Mouse (Mus musculus): Measurements from ENCODE around the gene Polg2. TPM values are rescaled to one million over a fixed set of nuclear protein-coding genes. Genes with fewer than 3 reads are reported as not detected.
"Not testable (repeated sequence)": the region's sequence is repeated elsewhere in the genome, so short reads cannot be mapped to it uniquely, and the experiment has no call there.

Polg2 gene
- polyA plus RNA-seq, 1 experiment from 2014 or later = 9.0 TPM

DNA sequence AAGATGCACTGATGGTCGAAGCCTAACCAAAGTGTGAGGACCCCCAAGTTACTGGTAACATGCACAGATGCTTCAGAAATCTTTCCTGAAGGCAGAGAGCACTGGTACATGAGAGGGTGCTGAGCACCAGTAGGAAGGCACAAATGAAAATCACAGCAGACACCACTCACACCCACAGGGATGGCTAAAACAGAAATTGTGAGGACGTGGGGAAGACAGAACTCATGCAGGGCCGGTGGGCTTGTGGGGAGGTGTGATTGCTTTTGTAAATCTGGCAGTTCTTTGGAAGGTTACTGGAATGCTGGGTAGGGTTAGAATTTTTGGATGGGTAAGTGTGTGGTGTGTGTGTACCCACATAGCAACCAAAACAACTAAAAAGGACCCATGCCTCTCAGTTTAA is 37.8 kb upstream of the Polg2 start:
- 91% methylated on average over 3 of the region's 3 CpGs for WGBS
- Histone ChIP-seq H3K27ac (ENCODE audit: low read length) (no peak overlapping the region), H3K36me3 (ENCODE audit: insufficient read depth, low read length) (peaks cover 13% of the 10 kb centered on the region; the same call in 1 of the 2 replicates), H3K4me2 (replicated peaks; ENCODE audit: low read depth, low read length) (no peak overlapping the region), H3K9ac (replicated peaks; ENCODE audit: low read depth) (no peak overlapping the region), H3K9me3 (ENCODE audit: low read length) (no peaks in the 10 kb centered on the region), H3K4me3 (ENCODE audit: low read depth, low read length) (no peak overlapping the region), H3K4me1 (ENCODE audit: insufficient read depth, low read depth, low read length) (no peaks in the 10 kb centered on the region), H3K27me3 (replicated peaks; ENCODE audit: insufficient read depth, low read length) (no peaks in the 10 kb centered on the region)
- ATAC-seq = no peak
- TF ChIP-seq CTCF (IDR thresholded peaks at IDR 0.05) (no peak), EP300 (IDR thresholded peaks at IDR 0.05) (no peak)
- no peak for DNase-seq (ENCODE audit: low spot score)

DNA sequence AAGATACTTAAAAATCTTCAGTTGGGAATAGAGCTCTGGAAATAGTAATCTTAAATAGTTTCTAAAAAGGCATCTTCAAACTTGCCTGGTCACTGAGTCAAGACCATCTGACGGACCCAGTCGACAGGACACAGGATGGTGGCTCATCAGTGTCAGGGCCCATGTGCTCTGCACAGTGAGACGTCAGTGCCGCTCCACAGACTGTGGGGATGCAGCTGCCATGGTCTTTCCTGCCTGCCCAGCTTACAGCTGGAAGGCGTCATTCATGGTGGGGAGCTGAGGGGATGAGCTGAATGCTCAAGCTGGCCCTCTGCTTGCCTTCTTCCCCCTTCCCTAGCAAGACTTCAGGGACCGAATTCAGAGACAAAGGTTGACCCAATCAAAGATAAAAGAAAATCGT is 37.0 kb upstream of the Polg2 start:
- Histone ChIP-seq H3K9me3 (ENCODE audit: low read length) (no peaks in the 10 kb centered on the region), H3K4me1 (ENCODE audit: insufficient read depth, low read depth, low read length) (no peaks in the 10 kb centered on the region), H3K9ac (replicated peaks; ENCODE audit: low read depth) (no peak overlapping the region), H3K4me3 (ENCODE audit: low read depth, low read length) (no peak overlapping the region), H3K36me3 (ENCODE audit: insufficient read depth, low read length) (peaks cover 13% of the 10 kb centered on the region; the same call in 1 of the 2 replicates), H3K27me3 (replicated peaks; ENCODE audit: insufficient read depth, low read length) (no peaks in the 10 kb centered on the region), H3K4me2 (replicated peaks; ENCODE audit: low read depth, low read length) (no peak overlapping the region), H3K27ac (ENCODE audit: low read length) (no peak overlapping the region)
- ATAC-seq (no peak), DNase-seq (ENCODE audit: low spot score) (no peak)
- no peak for TF ChIP-seq EP300 (IDR thresholded peaks at IDR 0.05)
- TF ChIP-seq CTCF (IDR thresholded peaks at IDR 0.05) = no peak
- 75% methylated on average over 7 of the region's 7 CpGs for WGBS

DNA sequence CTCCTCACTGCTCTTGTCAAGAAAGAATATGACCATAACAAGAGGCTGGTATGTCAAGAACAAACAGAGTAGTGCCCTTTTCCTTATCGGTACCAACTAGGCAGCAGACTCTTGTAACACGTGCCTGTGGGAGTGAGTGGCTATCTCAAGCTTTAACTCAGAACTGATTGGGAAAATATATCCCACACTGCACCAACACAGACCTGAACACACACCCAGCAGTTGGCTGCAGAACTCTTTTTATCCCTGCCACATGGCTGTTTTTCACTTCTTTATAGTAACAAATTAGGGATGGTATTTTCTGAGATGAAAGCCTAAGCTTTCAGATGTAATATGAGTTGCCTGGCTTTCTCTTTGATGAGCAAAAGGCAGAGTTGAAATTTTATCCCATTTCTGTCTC is 36.4 kb upstream of the Polg2 start:
- 43% methylated on average over 2 of the region's 2 CpGs for WGBS
- DNase-seq (ENCODE audit: low spot score) = no peak
- TF ChIP-seq CTCF (IDR thresholded peaks at IDR 0.05) (no peak), EP300 (IDR thresholded peaks at IDR 0.05) (no peak)
- Histone ChIP-seq H3K4me2 (replicated peaks; ENCODE audit: low read depth, low read length) (no peak overlapping the region), H3K36me3 (ENCODE audit: insufficient read depth, low read length) (peaks cover 13% of the 10 kb centered on the region; the same call in 1 of the 2 replicates), H3K9ac (replicated peaks; ENCODE audit: low read depth) (no peak overlapping the region), H3K4me1 (ENCODE audit: insufficient read depth, low read depth, low read length) (no peaks in the 10 kb centered on the region), H3K4me3 (ENCODE audit: low read depth, low read length) (no peak overlapping the region), H3K27me3 (replicated peaks; ENCODE audit: insufficient read depth, low read length) (no peaks in the 10 kb centered on the region), H3K27ac (ENCODE audit: low read length) (no peak overlapping the region), H3K9me3 (ENCODE audit: low read length) (no peaks in the 10 kb centered on the region)
- no peak for ATAC-seq

DNA sequence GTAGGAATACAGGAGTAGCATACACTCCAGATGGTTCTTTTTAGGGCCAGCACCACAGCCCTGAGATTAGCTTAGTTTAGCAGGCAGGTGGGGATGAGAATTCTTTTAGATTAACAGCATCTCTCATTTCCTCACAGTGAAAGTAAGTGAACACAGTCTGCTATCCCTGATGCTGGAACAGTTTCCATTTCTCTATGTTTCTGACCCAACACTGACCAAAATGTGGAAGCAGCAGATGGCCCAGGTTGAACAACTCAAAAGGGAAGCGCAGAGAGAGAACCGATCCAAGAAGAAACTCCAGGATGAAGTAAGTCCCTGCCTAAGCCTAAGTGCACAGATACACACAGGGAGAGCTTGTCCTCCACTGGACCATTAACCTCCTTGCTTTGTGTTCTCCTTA is 36.0 kb upstream of the Polg2 start:
- Histone ChIP-seq H3K27me3 (replicated peaks; ENCODE audit: insufficient read depth, low read length) (no peaks in the 10 kb centered on the region), H3K4me1 (ENCODE audit: insufficient read depth, low read depth, low read length) (no peaks in the 10 kb centered on the region), H3K36me3 (ENCODE audit: insufficient read depth, low read length) (peaks cover 15% of the 10 kb centered on the region; the same call in 1 of the 2 replicates), H3K27ac (ENCODE audit: low read length) (no peak overlapping the region), H3K4me3 (ENCODE audit: low read depth, low read length) (no peak overlapping the region), H3K9me3 (ENCODE audit: low read length) (no peaks in the 10 kb centered on the region), H3K4me2 (replicated peaks; ENCODE audit: low read depth, low read length) (no peak overlapping the region), H3K9ac (replicated peaks; ENCODE audit: low read depth) (no peak overlapping the region)
- DNase-seq (ENCODE audit: low spot score) (no peak), ATAC-seq (no peak)
- 87% methylated on average over 2 of the region's 2 CpGs for WGBS
- no peak for TF ChIP-seq CTCF (IDR thresholded peaks at IDR 0.05)
- no peak for TF ChIP-seq EP300 (IDR thresholded peaks at IDR 0.05)

GRCm38 (mm10) chr11:106814601-106815320 is 35.4 kb upstream of the Polg2 start:
- H3K4me1 ChIP-seq (ENCODE audit: insufficient read depth, low read depth, low read length) = no peaks in the 10 kb centered on the region
- TF ChIP-seq EP300 (IDR thresholded peaks at IDR 0.05) (no peak), CTCF (IDR thresholded peaks at IDR 0.05) (no peak)

DNA sequence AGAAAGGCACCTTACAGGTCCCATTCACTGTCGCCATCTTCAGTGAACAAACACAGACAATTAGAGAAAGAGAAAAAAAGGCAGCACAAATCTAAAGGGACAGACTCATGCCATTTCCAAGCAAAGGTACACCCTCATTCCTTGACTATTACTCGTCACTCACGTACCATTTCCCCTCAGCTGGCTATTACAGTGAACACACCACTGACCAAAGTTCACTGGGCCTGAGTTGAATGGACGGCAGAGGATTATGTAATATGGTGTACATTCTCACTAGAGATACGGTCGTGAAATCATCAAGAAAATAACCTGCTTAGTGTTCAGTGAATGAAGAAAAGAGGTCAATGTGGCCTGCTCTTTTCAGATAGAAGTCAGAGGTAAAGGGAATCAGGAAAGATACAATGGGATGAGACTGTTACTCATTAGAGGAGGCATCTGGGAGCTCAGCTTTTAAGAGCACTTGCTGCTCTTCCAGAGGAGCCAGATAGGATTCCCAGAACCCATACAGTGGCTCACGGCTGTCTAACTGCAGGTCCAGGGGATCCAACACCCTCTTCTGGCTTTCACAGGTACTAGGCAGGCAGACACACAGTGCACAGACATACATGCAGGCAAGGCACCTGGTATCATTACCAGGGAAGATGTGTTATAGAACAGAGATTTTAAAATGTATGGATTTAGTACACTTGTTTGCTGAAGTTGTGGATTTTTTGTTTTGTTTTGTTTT is 33.2 kb upstream of the Polg2 start:
- no peak for DNase-seq (ENCODE audit: low spot score)
- no peak overlapping the region for H3K4me3 ChIP-seq (ENCODE audit: low read depth, low read length)
- no peak for ATAC-seq
- no peak overlapping the region for H3K4me2 ChIP-seq (replicated peaks; ENCODE audit: low read depth, low read length)
- 86% methylated on average over 7 of the region's 7 CpGs for WGBS
- H3K27me3 ChIP-seq (replicated peaks; ENCODE audit: insufficient read depth, low read length) = no peaks in the 10 kb centered on the region
- TF ChIP-seq CTCF (IDR thresholded peaks at IDR 0.05) (no peak), EP300 (IDR thresholded peaks at IDR 0.05) (no peak)
- no peaks in the 10 kb centered on the region for H3K4me1 ChIP-seq (ENCODE audit: insufficient read depth, low read depth, low read length)
- peaks cover 10% of the 10 kb centered on the region for H3K36me3 ChIP-seq (ENCODE audit: insufficient read depth, low read length)
- no peak overlapping the region for H3K27ac ChIP-seq (ENCODE audit: low read length)
- H3K9me3 ChIP-seq (ENCODE audit: low read length) = no peaks in the 10 kb centered on the region
- no peak overlapping the region for H3K9ac ChIP-seq (replicated peaks; ENCODE audit: low read depth)

More at GRCm38 (mm10) chr11:106814601-106815320, 35.4 kb upstream of the Polg2 start:
- Histone ChIP-seq H3K4me3 (ENCODE audit: low read depth, low read length) (no peak overlapping the region), H3K4me2 (replicated peaks; ENCODE audit: low read depth, low read length) (no peak overlapping the region), H3K27me3 (replicated peaks; ENCODE audit: insufficient read depth, low read length) (no peaks in the 10 kb centered on the region), H3K9me3 (ENCODE audit: low read length) (no peaks in the 10 kb centered on the region), H3K36me3 (ENCODE audit: insufficient read depth, low read length) (peaks cover 14% of the 10 kb centered on the region; the same call in 1 of the 2 replicates), H3K9ac (replicated peaks; ENCODE audit: low read depth) (no peak overlapping the region), H3K27ac (ENCODE audit: low read length) (no peak overlapping the region)
- WGBS = 71% methylated on average over 14 of the region's 14 CpGs
- DNase-seq (ENCODE audit: low spot score) (no peak), ATAC-seq (no peak)

DNA sequence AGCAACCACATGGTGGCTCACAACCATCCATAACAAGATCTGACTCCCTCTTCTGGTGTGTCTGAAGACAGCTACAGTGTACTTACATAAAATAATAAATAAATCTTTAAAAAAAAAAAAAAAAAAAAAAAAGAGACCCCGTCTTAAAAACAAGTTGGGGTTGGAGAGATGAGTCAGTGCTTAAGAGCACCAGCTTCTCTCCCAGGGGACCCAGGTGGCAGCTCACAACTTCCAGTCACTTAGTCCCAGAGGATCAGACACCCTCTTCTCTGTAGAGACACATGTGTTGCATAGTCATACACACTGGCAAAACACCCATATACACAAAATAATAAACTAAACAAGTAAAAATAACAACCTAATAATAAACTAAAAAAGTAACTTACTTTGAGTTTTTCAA is 28.1 kb upstream of the Polg2 start:
- H3K4me3 ChIP-seq (ENCODE audit: low read depth, low read length); H3K27ac ChIP-seq (ENCODE audit: low read length); DNase-seq (ENCODE audit: low spot score); ATAC-seq; H3K4me2 ChIP-seq (replicated peaks; ENCODE audit: low read depth, low read length); H3K27me3 ChIP-seq (replicated peaks; ENCODE audit: insufficient read depth, low read length); H3K4me1 ChIP-seq (ENCODE audit: insufficient read depth, low read depth, low read length); H3K9ac ChIP-seq (replicated peaks; ENCODE audit: low read depth); H3K9me3 ChIP-seq (ENCODE audit: low read length): not testable (repeated sequence)
- peaks cover 17% of the 10 kb centered on the region; the same call in 1 of the 2 replicates for H3K36me3 ChIP-seq (ENCODE audit: insufficient read depth, low read length)
- WGBS = 36% methylated on average over 1 of the region's 1 CpGs
